In the genomic region with DNA sequence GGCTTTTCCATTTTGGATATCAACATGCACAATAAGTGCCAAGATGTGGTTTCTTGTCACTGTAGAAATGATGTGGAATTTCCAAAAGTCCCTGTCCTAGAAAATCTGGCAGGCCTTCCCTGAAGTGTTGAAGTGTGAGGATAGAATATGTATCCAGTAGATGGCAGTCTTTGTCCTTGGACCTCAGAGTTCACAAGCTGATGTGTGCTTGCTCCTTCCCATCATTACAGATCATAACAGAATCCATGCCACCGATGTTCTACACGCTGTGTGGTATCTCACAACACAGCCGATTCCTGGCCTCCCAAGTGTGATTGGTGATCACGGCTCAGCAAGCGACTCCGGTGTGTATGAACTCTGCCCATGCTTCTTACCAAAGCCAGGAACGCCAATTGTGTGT, we compare ENCODE assay signal across 9 mouse cellular contexts. TPM values are rescaled to one million over a fixed set of nuclear protein-coding genes. Genes with fewer than 3 reads are reported as not detected.
DNase-seq lines count a peak whose midpoint lies in the region; ATAC-seq lines count a peak whose summit lies in the region.
"Had no signal": no experiment of that assay in that cellular context is flagged by ENCODE, and none has a peak within 500 bp of the region (broad histone marks: within the 10 kb centered on the region; RNA-seq: fewer than 3 reads in every experiment).

No protein-coding gene starts in this region.

- DNase-seq in adrenal gland, postnatal 10 days: peak; percentile 5
- no peak for DNase-seq in adrenal gland, adult 18-20 months (ENCODE audit: low spot score in 2 of 2)
- peak; percentile 35 to 58 for DNase-seq in left cerebral cortex, postnatal 14 days (ENCODE audit: low spot score in 2 of 2)
- DNase-seq in left cerebral cortex, adult 8-10 months (ENCODE audit: low spot score in 2 of 2): no peak
- DNase-seq in frontal cortex, postnatal 36 days (ENCODE audit: low spot score in 2 of 2): peak; percentile 7 to 43
- peak; percentile 39 for DNase-seq in mesoderm, embryonic 11.5 days (ENCODE audit: low read depth, low spot score)
- no peak for DNase-seq in adrenal gland, postnatal 25 days

- no peak for ATAC-seq in activated CD4-positive, CD25-positive, alpha-beta regulatory T cell, adult 4 months

- intact Hi-C loops in left cerebral cortex, postnatal 14 days (cut with DNase I): loop anchor here (5.0 to 10.0 kb wide), 2 partner anchors 90 to 558 kb away; no protein-coding TSS in a partner anchor

RNA-seq across cellular contexts. Expression of gene Slco1c1, which starts 36.9 kb away (rescaled TPM):
- under 1 TPM; 0.24 to 0.30 TPM for total RNA-seq in adrenal gland, postnatal 10 days (2021)
- total RNA-seq in adrenal gland, adult 18-20 months (2021): under 1 TPM; 0.36 to 0.51 TPM
- total RNA-seq in left cerebral cortex, postnatal 14 days (2021): 10 to 100 TPM; 88.7 to 96.8 TPM
- total RNA-seq in left cerebral cortex, adult 8-10 months (2022): 10 to 100 TPM; 34.5 to 52.4 (median 44.3) TPM
- 0.21 TPM in 1 of 2 replicates, not detected in the other for total RNA-seq in adrenal gland, postnatal 25 days (2021)
- polyA plus RNA-seq in activated CD4-positive, CD25-positive, alpha-beta regulatory T cell, adult 4 months (2017; shearing (Covaris generic)): under 1 TPM in 1 of 2 experiments, not detected in 1; 0.17 TPM
- polyA plus RNA-seq: liver, embryonic 15.5 days had no signal

Comparison
In these comparisons a context has a peak if more than half of its experiments do, and no peak if none do; other contexts are left out.
1. DNase-seq: peak in adrenal gland, postnatal 10 days (single experiment), left cerebral cortex, postnatal 14 days (2 of 2), frontal cortex, postnatal 36 days (2 of 2) and mesoderm, embryonic 11.5 days (single experiment); none in adrenal gland, adult 18-20 months (0 of 2), left cerebral cortex, adult 8-10 months (0 of 2) and adrenal gland, postnatal 25 days (single experiment).
2. RNA of gene Slco1c1, which starts 36.9 kb away (total RNA-seq): 88.7 to 96.8 TPM in left cerebral cortex, postnatal 14 days and 34.5 to 52.4 TPM in left cerebral cortex, adult 8-10 months; 0.36 to 0.51 TPM in adrenal gland, adult 18-20 months, 0.24 to 0.30 TPM in adrenal gland, postnatal 10 days and 0.21 TPM in adrenal gland, postnatal 25 days; every median in the first group is over 10 times any median in the second.